Mouse (Mus musculus) cerebellum, adult 9-10 months (tissue): Measurements from ENCODE around the gene Gm20906.
"Not testable (repeated sequence)": the region's sequence is repeated elsewhere in the genome, so short reads cannot be mapped to it uniquely, and the experiment has no call there.

Experiments
- DNase-seq: peaks from one replicate; pipeline ENCODE4 v3.0.0; 2022

Gene Gm20906

GRCm38 (mm10) chrY:87550666-87551065, at the start of gene Gm20906:
Gene Gm20906 (plus strand): TSS chrY:87550966.
- DNase-seq = not testable (repeated sequence)
